Mouse (Mus musculus) brain, adult 10 weeks (tissue): Measurements from ENCODE around the gene Hist4h4. TPM values are rescaled to one million over a fixed set of nuclear protein-coding genes. Genes with fewer than 3 reads are reported as not detected.

ENCODE experiments used
- polyA plus RNA-seq: library from polyadenylated mRNA; stranded (reverse); fragments of 350-450 nt; fragmentation: Illumina TruSeq; extraction: RNeasy Lipid Tissue Mini Kit (QIAGEN cat#74804); gene quantifications from one replicate; pipeline ENCODE4 v1.2.3, GENCODE M21; 2015; ENCODE audit warnings: low read depth, low replicate concordance

Hist4h4 gene
- polyA plus RNA-seq: not detected

GRCm38 (mm10) chr6:136803739-136804633 lies at the start of gene Hist4h4:
Gene Hist4h4, minus strand, starts transcription at chr6:136804415.

GRCm38 (mm10) chr6:136835352-136835751 lies 31.1 kb upstream of the Hist4h4 start, which contains the start of gene Smco3:
Gene Smco3, minus strand, starts transcription at chr6:136835452.

GRCm38 (mm10) chr6:136827881-136828561 lies 23.8 kb upstream of the Hist4h4 start, which contains the start of gene Wbp11:
Gene Wbp11, minus strand, starts transcription at chr6:136828233.

GRCm38 (mm10) chr6:136827516-136827880 lies 23.3 kb upstream of the Hist4h4 start, which contains the start of gene BC049715:
Gene BC049715, plus strand, starts transcription at chr6:136827626.

GRCm38 (mm10) chr6:136808014-136808417 lies 3.8 kb upstream of the Hist4h4 start, which contains the start of gene H2afj:
Gene H2afj, plus strand, starts transcription at chr6:136808244.

GRCm38 (mm10) chr6:136781377-136781986 lies 22.7 kb downstream of the Hist4h4 start, which contains the start of gene Gucy2c:
Gene Gucy2c, minus strand, starts transcription at chr6:136781765.

Other genes with a start within 250 kb of the Hist4h4 start
- gene Plbd1, start 142.5 kb downstream of the Hist4h4 start, polyA plus RNA-seq: 0.37 TPM
- gene Gucy2c, start 22.6 kb downstream of the Hist4h4 start, polyA plus RNA-seq: 0.48 TPM
- 38.7 TPM for gene H2afj, start 3.8 kb upstream of the Hist4h4 start, polyA plus RNA-seq
- gene BC049715, start 23.2 kb upstream of the Hist4h4 start, polyA plus RNA-seq: 1.6 TPM
- 60.9 TPM for gene Wbp11, start 23.8 kb upstream of the Hist4h4 start, polyA plus RNA-seq
- 13.2 TPM for gene Smco3, start 31.0 kb upstream of the Hist4h4 start, polyA plus RNA-seq
- 0.18 TPM for gene Art4, start 53.3 kb upstream of the Hist4h4 start, polyA plus RNA-seq
- 92.3 TPM for gene Mgp, start 71.4 kb upstream of the Hist4h4 start, polyA plus RNA-seq
- 0.54 TPM for gene Erp27, start 117.8 kb upstream of the Hist4h4 start, polyA plus RNA-seq
- gene Pde6h, start 119.4 kb upstream of the Hist4h4 start, polyA plus RNA-seq: 2.7 TPM
- 29.8 TPM for gene Arhgdib, start 137.5 kb upstream of the Hist4h4 start, polyA plus RNA-seq